Mouse (Mus musculus) cortical plate, adult 2 months (tissue): Measurements from ENCODE around the gene Rpl10a.

Experiments
- CTCF ChIP-seq: fragments of 200-500 bp; IDR thresholded peaks from 2 replicates; pipeline ENCODE4 v1.5.1; 2011; ENCODE audit warnings: mild to moderate bottlenecking, control low read depth, low read length; ENCODE audit not compliant: insufficient read depth; ENCODE audit errors: extremely low read depth
- POLR2A ChIP-seq: fragments of 200-500 bp; IDR thresholded peaks from 2 replicates; pipeline ENCODE4 v1.6.1; 2011; ENCODE audit warnings: mild to moderate bottlenecking, low read length, control low read depth; ENCODE audit not compliant: insufficient read depth; ENCODE audit errors: extremely low read depth

DNA sequence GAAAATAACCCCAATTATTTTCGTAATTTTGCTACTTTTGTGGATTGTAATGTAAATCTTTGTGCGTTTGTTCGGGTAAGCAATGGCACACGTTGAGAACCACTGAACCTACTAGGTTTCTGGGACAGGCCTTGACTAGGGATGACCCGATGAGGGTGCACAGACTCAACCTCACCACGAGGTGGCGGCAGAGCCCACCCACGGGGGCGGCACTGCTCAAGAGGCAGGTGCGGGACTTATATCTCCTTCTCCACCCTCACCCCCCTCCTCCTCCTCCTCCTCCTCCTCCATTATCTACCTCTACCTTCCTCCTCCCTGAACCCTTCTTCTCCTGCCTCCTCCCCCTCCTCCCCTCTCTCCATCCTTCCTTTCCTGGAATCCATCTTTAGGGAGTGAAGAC, 45.5 kb downstream of the Rpl10a start:
- TF ChIP-seq POLR2A (no peak), CTCF (peak; percentile 39; the same call in 1 of the 2 replicates)
